Mouse (Mus musculus): ENCODE measurements around the gene Col4a4. TPM values are rescaled to one million over a fixed set of nuclear protein-coding genes. Genes with fewer than 3 reads are reported as not detected.

Gene Col4a4
- polyA plus RNA-seq, 1 experiment, result 8.2 TPM

DNA sequence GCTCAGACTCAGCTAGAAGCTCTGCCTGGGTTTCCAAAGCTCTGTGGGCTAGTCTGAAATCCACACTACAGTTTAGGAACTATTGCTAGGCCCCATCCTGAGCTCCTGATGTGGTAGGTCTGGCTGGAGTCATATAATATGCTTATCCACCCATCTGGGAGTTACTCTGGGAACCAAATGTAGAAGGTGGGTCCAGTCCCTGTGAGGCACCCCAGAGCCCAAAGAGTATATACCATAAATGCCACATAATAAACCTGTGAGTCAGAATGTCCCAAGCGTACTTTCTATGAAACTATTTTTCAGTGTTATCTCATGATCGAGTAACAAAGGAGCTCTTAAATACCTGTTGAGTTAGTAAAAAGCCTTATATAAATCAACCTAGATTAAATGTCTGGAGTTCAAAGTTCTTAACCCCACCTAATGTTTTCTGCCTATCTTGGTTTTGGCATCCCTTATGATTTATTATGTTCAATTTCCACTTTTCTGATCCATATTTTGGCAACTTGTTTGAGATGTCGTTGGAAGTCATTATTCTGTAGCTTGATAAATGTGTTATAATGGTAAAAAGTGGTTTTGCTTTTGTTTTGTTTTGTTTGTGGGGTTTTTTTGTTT is 172.1 kb downstream of the Col4a4 start:
- no peak for DNase-seq (ENCODE audit: low read depth)

GRCm38 (mm10) chr1:82412085-82412484 is 174.6 kb downstream of the Col4a4 start:
- DNase-seq (ENCODE audit: low read depth), result no peak

- DNase-seq (ENCODE audit: low read depth), result no peak
Measured at GRCm38 (mm10) chr1:82411521-82411920, 175.1 kb downstream of the Col4a4 start.

DNA sequence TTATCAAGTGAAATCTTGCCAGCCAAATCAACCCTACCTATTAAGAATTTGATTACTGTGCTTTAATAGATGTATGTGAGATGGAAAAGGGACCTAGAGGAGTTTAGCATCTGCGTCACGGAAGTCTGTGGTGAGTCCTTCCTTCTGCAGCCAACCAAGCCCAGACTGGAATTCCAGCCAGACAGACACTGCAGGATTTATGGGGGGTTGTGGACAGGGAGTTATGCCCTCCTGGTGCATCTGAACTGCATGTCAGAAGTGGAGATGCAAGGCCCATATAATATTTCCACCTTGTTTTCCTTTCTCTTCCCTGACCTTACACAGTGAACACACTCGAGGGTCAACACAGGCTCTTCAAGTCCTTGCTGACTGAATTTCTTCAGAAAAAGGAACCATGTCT is 176.1 kb downstream of the Col4a4 start:
- no peak for DNase-seq (ENCODE audit: low read depth)

DNA sequence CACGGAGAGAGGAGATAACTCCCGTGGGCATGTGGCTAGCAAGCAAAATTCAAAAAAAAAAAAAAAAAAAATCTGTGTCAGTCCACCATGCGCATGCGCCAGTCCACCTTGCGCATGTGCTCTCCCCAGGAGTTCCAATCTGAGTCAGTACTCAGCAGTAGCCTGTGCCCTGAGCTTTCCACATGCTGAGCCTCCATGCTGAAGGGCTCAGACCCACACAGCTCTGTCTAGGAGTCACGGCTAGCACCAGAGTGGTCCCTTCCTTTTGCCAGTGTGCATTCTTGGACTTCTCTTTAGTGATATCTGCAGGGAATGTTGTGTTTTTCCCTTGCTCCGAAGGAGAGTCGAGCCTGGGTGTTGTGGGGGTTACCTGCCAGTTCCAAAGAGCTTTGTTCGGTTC is 177.4 kb downstream of the Col4a4 start:
- no peak for DNase-seq (ENCODE audit: low read depth)

- DNase-seq (ENCODE audit: low read depth), result no peak
Measured at GRCm38 (mm10) chr1:82407786-82408185, 178.9 kb downstream of the Col4a4 start.

Other genes starting within 250 kb of the Col4a4 start
- gene Col4a3, start 72 bp upstream of the Col4a4 start, polyA plus RNA-seq (2012; rRNA removed), result 8.5 and 11.4 TPM in 2 replicates
- gene Mff, start 138.0 kb upstream of the Col4a4 start, polyA plus RNA-seq (2012; rRNA removed), result 58.4 and 61.4 TPM in 2 replicates
- gene Tm4sf20, start 181.6 kb upstream of the Col4a4 start, polyA plus RNA-seq (2012; rRNA removed), result not detected in 2 replicates
- not detected in 2 replicates for gene Gm47791, start 184.4 kb upstream of the Col4a4 start, polyA plus RNA-seq (2012; rRNA removed)

Data from gonadal fat pad, adult 2 months (tissue).